27 mouse cellular contexts compared by ENCODE assay signal in the genomic region with DNA sequence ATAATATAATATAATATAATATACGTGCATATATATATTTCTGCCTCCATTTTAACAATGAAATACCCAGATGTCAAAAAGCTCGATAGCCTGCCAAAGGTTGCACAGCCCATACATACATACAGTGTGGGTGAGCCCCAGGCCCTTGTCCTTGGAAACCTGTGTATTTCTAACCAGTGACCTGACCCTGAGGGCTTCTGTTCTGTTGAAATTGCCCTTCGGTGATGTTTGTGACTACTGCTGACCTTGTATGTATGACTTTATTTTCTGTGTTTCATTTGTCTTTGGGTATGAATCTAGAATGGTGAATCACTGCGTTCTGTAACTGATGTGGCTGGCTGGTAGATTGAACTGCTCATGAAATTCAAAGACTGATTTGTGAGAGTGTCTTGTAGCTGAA.
"Had no signal": no experiment of that assay in that cellular context is flagged by ENCODE, and none has a peak within 500 bp of the region (broad histone marks: within the 10 kb centered on the region; RNA-seq: fewer than 3 reads in every experiment).

No protein-coding gene starts in this region.

- H3K4me3 ChIP-seq: embryonic facial prominence, embryonic 10.5 days; embryonic facial prominence, embryonic 12.5 days; embryonic facial prominence, embryonic 13.5 days; embryonic facial prominence, embryonic 15.5 days; erythroblast, embryonic 14.5 days; forebrain, embryonic 10.5 days; forebrain, embryonic 12.5 days; forebrain, embryonic 13.5 days; forebrain, embryonic 15.5 days; gastrocnemius, adult 2 months; heart, adult 2 months had no signal

- ATAC-seq: forebrain, embryonic 13.5 days; forebrain, embryonic 14.5 days; forebrain, embryonic 15.5 days; forebrain, embryonic 16.5 days; forebrain, postnatal 0 days had no signal

- H3K27me3 ChIP-seq: embryonic facial prominence, embryonic 12.5 days; embryonic facial prominence, embryonic 13.5 days; embryonic facial prominence, embryonic 15.5 days had no signal

- H3K27ac ChIP-seq: embryonic facial prominence, embryonic 10.5 days; embryonic facial prominence, embryonic 12.5 days; embryonic facial prominence, embryonic 13.5 days; embryonic facial prominence, embryonic 15.5 days; forebrain, embryonic 10.5 days; forebrain, embryonic 12.5 days; forebrain, embryonic 13.5 days; forebrain, embryonic 15.5 days; gastrocnemius, adult 2 months; heart, adult 2 months had no signal

- H3K4me2 ChIP-seq: embryonic facial prominence, embryonic 12.5 days; embryonic facial prominence, embryonic 13.5 days; embryonic facial prominence, embryonic 15.5 days; forebrain, embryonic 12.5 days; forebrain, embryonic 13.5 days; forebrain, embryonic 15.5 days had no signal

- H3K4me1 ChIP-seq: forebrain, embryonic 12.5 days; forebrain, embryonic 13.5 days; forebrain, embryonic 15.5 days had no signal

- H3K36me3 ChIP-seq: embryonic facial prominence, embryonic 10.5 days; embryonic facial prominence, embryonic 12.5 days; embryonic facial prominence, embryonic 13.5 days; embryonic facial prominence, embryonic 15.5 days; forebrain, embryonic 10.5 days; forebrain, embryonic 12.5 days; forebrain, embryonic 15.5 days had no signal

- DNase-seq: cerebellum, adult 9-10 months; cerebellum, adult 9-11 months; cerebellum, postnatal 10 days; cerebellum, postnatal 14 days; cerebellum, postnatal 25 days; cerebellum, postnatal 36 days; embryo, embryonic 11 days; forebrain, postnatal 0 days; gastrocnemius, adult 2 months; gastrocnemius, postnatal 10 days; gastrocnemius, postnatal 14 days; gastrocnemius, postnatal 25 days; gastrocnemius, postnatal 36 days; heart, adult 11 months; heart, adult 18-20 months; heart, adult 2 months had no signal

- H3K9ac ChIP-seq: embryonic facial prominence, embryonic 12.5 days; embryonic facial prominence, embryonic 13.5 days; embryonic facial prominence, embryonic 15.5 days; forebrain, embryonic 12.5 days; forebrain, embryonic 13.5 days; forebrain, embryonic 15.5 days; forebrain, postnatal 0 days had no signal

- H3K9me3 ChIP-seq: embryonic facial prominence, embryonic 10.5 days; embryonic facial prominence, embryonic 12.5 days; embryonic facial prominence, embryonic 13.5 days; embryonic facial prominence, embryonic 15.5 days; forebrain, embryonic 10.5 days; forebrain, embryonic 12.5 days; forebrain, embryonic 13.5 days; forebrain, embryonic 15.5 days had no signal
